Comparison of ENCODE assay signal across 25 mouse cellular contexts in the genomic region with DNA sequence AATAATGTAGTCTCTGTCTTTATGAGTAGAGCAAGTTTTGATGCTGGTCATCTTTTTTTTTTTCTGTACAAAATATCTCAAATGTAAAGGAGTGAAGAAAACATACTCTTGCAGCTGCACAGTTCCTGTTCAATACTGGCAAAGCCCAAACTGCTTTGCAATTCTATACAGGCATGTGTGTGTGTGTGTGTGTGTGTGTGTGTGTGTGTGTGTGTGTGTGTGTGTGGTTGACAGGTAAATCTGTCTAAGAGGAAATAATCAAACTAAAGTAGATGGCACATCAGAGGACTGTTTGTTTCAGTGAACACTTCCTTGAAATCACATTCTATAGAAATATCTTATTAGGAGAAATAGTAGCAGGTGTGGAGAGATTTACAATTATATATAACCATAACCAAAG.
"Had no signal": no experiment of that assay in that cellular context is flagged by ENCODE, and none has a peak within 500 bp of the region (broad histone marks: within the 10 kb centered on the region; RNA-seq: fewer than 3 reads in every experiment).

No protein-coding gene starts in this region.

- DNase-seq: gastrocnemius, adult 2 months; gastrocnemius, postnatal 10 days; gastrocnemius, postnatal 36 days; heart, adult 11 months; heart, postnatal 14 days; heart, postnatal 36 days; kidney, adult 11 months; kidney, adult 2 months; kidney, adult 9 months; kidney, postnatal 14 days; kidney, postnatal 36 days; layer of hippocampus, adult 9-11 months; layer of hippocampus, postnatal 36 days; liver; liver, embryonic 13.5 days had no signal

- H3K4me1 ChIP-seq: kidney, embryonic 15.5 days; liver, embryonic 13.5 days; liver, embryonic 15.5 days had no signal

- H3K27ac ChIP-seq: gastrocnemius, adult 2 months; heart, embryonic 15.5 days; hindbrain, embryonic 13.5 days; hindbrain, embryonic 15.5 days; hindbrain, postnatal 0 days; kidney, embryonic 15.5 days; kidney, postnatal 0 days; limb, embryonic 10.5 days; liver, embryonic 13.5 days; liver, embryonic 15.5 days had no signal

- H3K9ac ChIP-seq: heart, embryonic 15.5 days; hindbrain, embryonic 13.5 days; hindbrain, embryonic 15.5 days; kidney, embryonic 15.5 days; limb, embryonic 12.5 days; liver, embryonic 13.5 days; liver, embryonic 15.5 days had no signal

- H3K4me3 ChIP-seq: gastrocnemius, adult 2 months; heart, embryonic 13.5 days; heart, embryonic 15.5 days; hindbrain, embryonic 13.5 days; hindbrain, embryonic 15.5 days; kidney, embryonic 15.5 days; limb, embryonic 10.5 days; limb, embryonic 12.5 days; liver, embryonic 13.5 days; liver, embryonic 15.5 days had no signal

- H3K27me3 ChIP-seq: heart, embryonic 13.5 days; heart, embryonic 15.5 days; hindbrain, embryonic 13.5 days; hindbrain, embryonic 15.5 days; kidney, embryonic 15.5 days; limb, embryonic 12.5 days; liver, embryonic 13.5 days; liver, embryonic 15.5 days had no signal

- H3K36me3 ChIP-seq: heart, embryonic 13.5 days; heart, embryonic 15.5 days; hindbrain, embryonic 13.5 days; hindbrain, embryonic 15.5 days; kidney, embryonic 15.5 days; limb, embryonic 10.5 days; limb, embryonic 12.5 days; liver, embryonic 13.5 days; liver, embryonic 15.5 days had no signal

- H3K9me3 ChIP-seq: heart, embryonic 13.5 days; heart, embryonic 15.5 days; hindbrain, embryonic 13.5 days; hindbrain, embryonic 15.5 days; kidney, embryonic 15.5 days; limb, embryonic 10.5 days; limb, embryonic 12.5 days; liver, embryonic 13.5 days; liver, embryonic 15.5 days had no signal
